Mouse (Mus musculus): ENCODE data around the gene Ccdc190. TPM values are rescaled to one million over a fixed set of nuclear protein-coding genes. Genes with fewer than 3 reads are reported as not detected.

The Ccdc190 gene
- polyA plus RNA-seq, 1 experiment: 0.48 TPM

- TF ChIP-seq POLR2A (IDR thresholded peaks at IDR 0.05; ENCODE audit: control insufficient read depth, low read depth, low read length): no peak
- TF ChIP-seq CTCF (IDR thresholded peaks at IDR 0.05; ENCODE audit: control insufficient read depth, insufficient read depth, insufficient replicate concordance, low read depth, low read length): no peak
- Histone ChIP-seq H3K4me3 (ENCODE audit: control insufficient read depth, low read depth, low read length) (no peak overlapping the region), H3K27me3 (ENCODE audit: control insufficient read depth, insufficient read depth, low read length) (no peaks in the 10 kb centered on the region), H3K36me3 (ENCODE audit: control insufficient read depth, insufficient read depth, low read length) (no peaks in the 10 kb centered on the region), H3K27ac (ENCODE audit: control insufficient read depth, insufficient read depth, low read depth, low read length) (no peak overlapping the region), H3K4me1 (ENCODE audit: control insufficient read depth, insufficient read depth, low read length) (peaks cover 2% of the 10 kb centered on the region; the same call in 1 of the 2 replicates)
Observed at GRCm38 (mm10) chr1:169949981-169950380, 21.5 kb downstream of the Ccdc190 start.

- no peaks in the 10 kb centered on the region for H3K36me3 ChIP-seq (ENCODE audit: control insufficient read depth, insufficient read depth, low read length)
- no peak overlapping the region for H3K27ac ChIP-seq (ENCODE audit: control insufficient read depth, insufficient read depth, low read depth, low read length)
- H3K4me1 ChIP-seq (ENCODE audit: control insufficient read depth, insufficient read depth, low read length): peaks cover 2% of the 10 kb centered on the region; the same call in 1 of the 2 replicates
- H3K27me3 ChIP-seq (ENCODE audit: control insufficient read depth, insufficient read depth, low read length): no peaks in the 10 kb centered on the region
- no peak for TF ChIP-seq POLR2A (IDR thresholded peaks at IDR 0.05; ENCODE audit: control insufficient read depth, low read depth, low read length)
- TF ChIP-seq CTCF (IDR thresholded peaks at IDR 0.05; ENCODE audit: control insufficient read depth, insufficient read depth, insufficient replicate concordance, low read depth, low read length): peak; percentile 17; the same call in 1 of the 2 replicates
- H3K4me3 ChIP-seq (ENCODE audit: control insufficient read depth, low read depth, low read length): no peak overlapping the region
Observed at GRCm38 (mm10) chr1:169950651-169951050, 22.2 kb downstream of the Ccdc190 start.

GRCm38 (mm10) chr1:169951561-169951960 lies 23.1 kb downstream of the Ccdc190 start:
- H3K4me3 ChIP-seq (ENCODE audit: control insufficient read depth, low read depth, low read length): no peak overlapping the region
- H3K27me3 ChIP-seq (ENCODE audit: control insufficient read depth, insufficient read depth, low read length): no peaks in the 10 kb centered on the region
- peaks cover 2% of the 10 kb centered on the region; the same call in 1 of the 2 replicates for H3K4me1 ChIP-seq (ENCODE audit: control insufficient read depth, insufficient read depth, low read length)
- H3K36me3 ChIP-seq (ENCODE audit: control insufficient read depth, insufficient read depth, low read length): no peaks in the 10 kb centered on the region
- TF ChIP-seq CTCF (IDR thresholded peaks at IDR 0.05; ENCODE audit: control insufficient read depth, insufficient read depth, insufficient replicate concordance, low read depth, low read length) (no peak), POLR2A (IDR thresholded peaks at IDR 0.05; ENCODE audit: control insufficient read depth, low read depth, low read length) (no peak)
- no peak overlapping the region for H3K27ac ChIP-seq (ENCODE audit: control insufficient read depth, insufficient read depth, low read depth, low read length)

- Histone ChIP-seq H3K27ac (ENCODE audit: control insufficient read depth, insufficient read depth, low read depth, low read length) (no peak overlapping the region), H3K27me3 (ENCODE audit: control insufficient read depth, insufficient read depth, low read length) (no peaks in the 10 kb centered on the region), H3K4me1 (ENCODE audit: control insufficient read depth, insufficient read depth, low read length) (peaks cover 2% of the 10 kb centered on the region; the same call in 1 of the 2 replicates), H3K4me3 (ENCODE audit: control insufficient read depth, low read depth, low read length) (no peak overlapping the region), H3K36me3 (ENCODE audit: control insufficient read depth, insufficient read depth, low read length) (no peaks in the 10 kb centered on the region)
- TF ChIP-seq CTCF (IDR thresholded peaks at IDR 0.05; ENCODE audit: control insufficient read depth, insufficient read depth, insufficient replicate concordance, low read depth, low read length) (no peak), POLR2A (IDR thresholded peaks at IDR 0.05; ENCODE audit: control insufficient read depth, low read depth, low read length) (no peak)
Observed at GRCm38 (mm10) chr1:169952636-169953035, 24.2 kb downstream of the Ccdc190 start.

- Histone ChIP-seq H3K27ac (ENCODE audit: control insufficient read depth, insufficient read depth, low read depth, low read length) (no peak overlapping the region), H3K4me1 (ENCODE audit: control insufficient read depth, insufficient read depth, low read length) (peaks cover 2% of the 10 kb centered on the region; the same call in 1 of the 2 replicates), H3K36me3 (ENCODE audit: control insufficient read depth, insufficient read depth, low read length) (no peaks in the 10 kb centered on the region), H3K4me3 (ENCODE audit: control insufficient read depth, low read depth, low read length) (no peak overlapping the region), H3K27me3 (ENCODE audit: control insufficient read depth, insufficient read depth, low read length) (no peaks in the 10 kb centered on the region)
- no peak for TF ChIP-seq CTCF (IDR thresholded peaks at IDR 0.05; ENCODE audit: control insufficient read depth, insufficient read depth, insufficient replicate concordance, low read depth, low read length)
- TF ChIP-seq POLR2A (IDR thresholded peaks at IDR 0.05; ENCODE audit: control insufficient read depth, low read depth, low read length): no peak
Observed at GRCm38 (mm10) chr1:169953106-169953505, 24.7 kb downstream of the Ccdc190 start.

- TF ChIP-seq CTCF (IDR thresholded peaks at IDR 0.05; ENCODE audit: control insufficient read depth, insufficient read depth, insufficient replicate concordance, low read depth, low read length) (no peak), POLR2A (IDR thresholded peaks at IDR 0.05; ENCODE audit: control insufficient read depth, low read depth, low read length) (peak; percentile 61; the same call in 1 of the 2 replicates)
- peaks cover 3% of the 10 kb centered on the region for H3K4me1 ChIP-seq (ENCODE audit: control insufficient read depth, insufficient read depth, low read length)
- H3K27me3 ChIP-seq (ENCODE audit: control insufficient read depth, insufficient read depth, low read length): no peaks in the 10 kb centered on the region
- H3K4me3 ChIP-seq (ENCODE audit: control insufficient read depth, low read depth, low read length): peak within 1 kb of the TSS; percentile 94
- H3K36me3 ChIP-seq (ENCODE audit: control insufficient read depth, insufficient read depth, low read length): no peaks in the 10 kb centered on the region
- peak within 1 kb of the TSS; percentile 44 for H3K27ac ChIP-seq (ENCODE audit: control insufficient read depth, insufficient read depth, low read depth, low read length)
Observed at GRCm38 (mm10) chr1:169968792-169969515, 40.5 kb downstream of the Ccdc190 start, which contains the start of gene Hsd17b7. Gene Hsd17b7, minus strand, starts transcription at chr1:169969241.

- peak overlapping the region; percentile 44 for H3K27ac ChIP-seq (ENCODE audit: control insufficient read depth, insufficient read depth, low read depth, low read length)
- H3K4me3 ChIP-seq (ENCODE audit: control insufficient read depth, low read depth, low read length): peak overlapping the region; percentile 94
- H3K27me3 ChIP-seq (ENCODE audit: control insufficient read depth, insufficient read depth, low read length): no peaks in the 10 kb centered on the region
- no peaks in the 10 kb centered on the region for H3K36me3 ChIP-seq (ENCODE audit: control insufficient read depth, insufficient read depth, low read length)
- peaks cover 3% of the 10 kb centered on the region for H3K4me1 ChIP-seq (ENCODE audit: control insufficient read depth, insufficient read depth, low read length)
- TF ChIP-seq CTCF (IDR thresholded peaks at IDR 0.05; ENCODE audit: control insufficient read depth, insufficient read depth, insufficient replicate concordance, low read depth, low read length): no peak
- no peak for TF ChIP-seq POLR2A (IDR thresholded peaks at IDR 0.05; ENCODE audit: control insufficient read depth, low read depth, low read length)
Observed at GRCm38 (mm10) chr1:169969516-169969886, 41.1 kb downstream of the Ccdc190 start.

All from testis, adult 2 months (tissue).